Mouse (Mus musculus): ENCODE results near the gene Palld.

DNA sequence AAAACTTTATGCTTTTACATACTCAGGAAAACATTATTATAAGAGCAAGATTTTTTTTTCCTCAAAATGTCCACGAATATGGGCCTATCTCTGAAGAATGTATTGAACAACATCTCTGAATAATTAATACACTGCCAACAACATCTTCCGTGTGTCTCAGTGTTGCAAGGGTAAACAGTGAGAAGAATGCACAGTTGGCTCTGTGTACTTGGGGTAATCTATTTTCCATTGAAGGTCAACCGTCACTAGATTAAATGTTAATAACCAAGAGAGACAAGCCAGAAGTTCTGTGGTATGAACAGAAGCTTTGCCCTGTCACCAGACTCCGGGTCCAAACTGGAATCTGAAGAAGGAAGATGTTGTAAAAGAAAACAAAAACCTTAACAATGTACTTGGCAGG, 339.1 kb downstream of the Palld start:
- no peak for TF ChIP-seq POLR2A (IDR thresholded peaks at IDR 0.05; ENCODE audit: low read depth, low read length)
- TF ChIP-seq CTCF (conservative IDR thresholded peaks at IDR 0.05; ENCODE audit: insufficient read depth, insufficient read length, low read depth, low read length), result no peak

Measured in kidney, adult 2 months (tissue).